Mouse (Mus musculus): ENCODE measurements around the gene Rhobtb1.

- TF ChIP-seq CTCF (IDR thresholded peaks at IDR 0.05; ENCODE audit: extremely low read depth, insufficient read depth, insufficient read length, insufficient replicate concordance): no peak
- no peak for TF ChIP-seq POLR2A (IDR thresholded peaks at IDR 0.05; ENCODE audit: low read depth, low read length)
Observed at GRCm38 (mm10) chr10:69225471-69225870, 74.2 kb downstream of the Rhobtb1 start.
